Mouse (Mus musculus) heart, embryonic 15.5 days (tissue): ENCODE measurements around the gene Cebpg. TPM values are rescaled to one million over a fixed set of nuclear protein-coding genes. Genes with fewer than 3 reads are reported as not detected.
A peak's percentile ranks its signal among the peaks of the same experiment; 100 is the strongest.

ENCODE experiments used
- ATAC-seq: fragments of 200-750 bp; cut with Nextera tagmentation; replicated peaks from 2 replicates; pipeline ENCODE4 v1.8.0; 2017; ENCODE audit warnings: low read depth, moderate TSS enrichment; ENCODE audit not compliant: insufficient number of reproducible peaks, insufficient read depth, low FRiP score
- H3K27ac ChIP-seq: fragments of 300-500 bp; sonication (generic); 2 replicates; pipeline ENCODE4 v1.5.1; 2015; ENCODE audit warnings: mild to moderate bottlenecking, inconsistent platforms
- H3K27me3 ChIP-seq: fragments of 300-500 bp; sonication (generic); 2 replicates; pipeline ENCODE4 v1.6.1; 2015; ENCODE audit warnings: inconsistent platforms
- H3K36me3 ChIP-seq: fragments of 300-500 bp; sonication (generic); 2 replicates; pipeline ENCODE4 v1.6.1; 2015; ENCODE audit warnings: mild to moderate bottlenecking, inconsistent platforms
- H3K4me1 ChIP-seq: fragments of 300-500 bp; sonication (generic); replicated peaks from 2 replicates; pipeline ENCODE4 v1.6.1; 2015; ENCODE audit warnings: inconsistent platforms
- H3K4me2 ChIP-seq: fragments of 300-500 bp; sonication (generic); 2 replicates; pipeline ENCODE4 v1.6.1; 2015; ENCODE audit warnings: inconsistent platforms, mild to moderate bottlenecking, moderate library complexity
- H3K4me3 ChIP-seq: fragments of 300-500 bp; sonication (generic); 2 replicates; pipeline ENCODE4 v1.5.1; 2015; ENCODE audit warnings: mild to moderate bottlenecking, inconsistent platforms
- H3K9ac ChIP-seq: fragments of 300-500 bp; sonication (generic); 2 replicates; pipeline ENCODE4 v1.6.1; 2015; ENCODE audit warnings: mild to moderate bottlenecking, inconsistent platforms
- H3K9me3 ChIP-seq: fragments of 300-500 bp; sonication (generic); replicated peaks from 2 replicates; pipeline ENCODE4 v1.6.1; 2016; ENCODE audit warnings: inconsistent platforms
- WGBS: fragments of 180-500 bp; shearing (Covaris S2); methylation state at CpG from one replicate; pipeline ENCODE4 v1.1.7; 2015; ENCODE audit warnings: mixed read lengths; 5-methylcytosine and 5-hydroxymethylcytosine counted together
- polyA plus RNA-seq: library from polyadenylated mRNA; unstranded; fragments of >200 nt; fragmentation: Nextera tagmentation; extraction: Ambion mirVana; gene quantifications from 2 replicates; pipeline ENCODE4 v1.2.1, GENCODE M21; 2015

The Cebpg gene
- polyA plus RNA-seq, 1 experiment from 2014 or later: 18.0 TPM

GRCm38 (mm10) chr7:35066640-35067212 is 10.4 kb upstream of the Cebpg start:
- Histone ChIP-seq H3K27ac (no peak overlapping the region), H3K9me3 (no peaks in the 10 kb centered on the region), H3K4me2 (no peak overlapping the region), H3K4me1 (no peaks in the 10 kb centered on the region), H3K9ac (no peak overlapping the region), H3K4me3 (no peak overlapping the region), H3K27me3 (no peaks in the 10 kb centered on the region), H3K36me3 (no peaks in the 10 kb centered on the region)
- 80% methylated on average over 8 of the region's 8 CpGs for WGBS
- no peak for ATAC-seq

GRCm38 (mm10) chr7:35065958-35066357 is 9.6 kb upstream of the Cebpg start:
- WGBS: 69% methylated on average over 3 of the region's 3 CpGs
- ATAC-seq: no peak
- Histone ChIP-seq H3K36me3 (no peaks in the 10 kb centered on the region), H3K27ac (no peak overlapping the region), H3K4me2 (no peak overlapping the region), H3K27me3 (no peaks in the 10 kb centered on the region), H3K4me3 (no peak overlapping the region), H3K9me3 (no peaks in the 10 kb centered on the region), H3K9ac (no peak overlapping the region), H3K4me1 (no peaks in the 10 kb centered on the region)

- no peaks in the 10 kb centered on the region for H3K4me1 ChIP-seq
- H3K9me3 ChIP-seq: no peaks in the 10 kb centered on the region
- no peaks in the 10 kb centered on the region for H3K27me3 ChIP-seq
- H3K36me3 ChIP-seq: no peaks in the 10 kb centered on the region
- no peak overlapping the region for H3K4me3 ChIP-seq
- no peak overlapping the region for H3K9ac ChIP-seq
- no peak overlapping the region for H3K4me2 ChIP-seq
- no peak overlapping the region for H3K27ac ChIP-seq
- WGBS: 70% methylated on average over 14 of the region's 14 CpGs
- no peak for ATAC-seq
Measured at GRCm38 (mm10) chr7:35064286-35065258, 8.2 kb upstream of the Cebpg start.

- Histone ChIP-seq H3K9me3 (no peaks in the 10 kb centered on the region), H3K4me2 (no peak overlapping the region), H3K36me3 (no peaks in the 10 kb centered on the region), H3K4me3 (no peak overlapping the region), H3K4me1 (peaks cover 16% of the 10 kb centered on the region), H3K9ac (no peak overlapping the region), H3K27ac (no peak overlapping the region), H3K27me3 (no peaks in the 10 kb centered on the region)
- ATAC-seq: no peak
- WGBS: 69% methylated on average over 5 of the region's 5 CpGs
Measured at GRCm38 (mm10) chr7:35059467-35059866, 3.1 kb upstream of the Cebpg start.

- H3K36me3 ChIP-seq: no peaks in the 10 kb centered on the region
- H3K4me3 ChIP-seq: no peak overlapping the region
- no peak overlapping the region for H3K27ac ChIP-seq
- no peak for ATAC-seq
- no peaks in the 10 kb centered on the region for H3K27me3 ChIP-seq
- 71% methylated on average over 1 of the region's 1 CpGs for WGBS
- H3K9me3 ChIP-seq: no peaks in the 10 kb centered on the region
- no peak overlapping the region for H3K4me2 ChIP-seq
- H3K9ac ChIP-seq: no peak overlapping the region
- peaks cover 18% of the 10 kb centered on the region for H3K4me1 ChIP-seq
Measured at GRCm38 (mm10) chr7:35058329-35058728, 2.0 kb upstream of the Cebpg start.

- Histone ChIP-seq H3K27ac (no peak overlapping the region), H3K4me3 (no peak overlapping the region), H3K9me3 (no peaks in the 10 kb centered on the region), H3K4me1 (peaks cover 18% of the 10 kb centered on the region), H3K27me3 (no peaks in the 10 kb centered on the region), H3K36me3 (no peaks in the 10 kb centered on the region), H3K4me2 (peak overlapping the region; percentile 83; the same call in 1 of the 2 replicates), H3K9ac (no peak overlapping the region)
- WGBS: 71% methylated on average over 4 of the region's 4 CpGs
- ATAC-seq: no peak
Measured at GRCm38 (mm10) chr7:35057569-35057968, 1.2 kb upstream of the Cebpg start.

GRCm38 (mm10) chr7:35056999-35057398 is 626 bp upstream of the Cebpg start:
- H3K4me1 ChIP-seq: peaks cover 18% of the 10 kb centered on the region
- peak overlapping the region; percentile 42 for H3K9ac ChIP-seq
- H3K27me3 ChIP-seq: no peaks in the 10 kb centered on the region
- H3K4me2 ChIP-seq: peak overlapping the region; percentile 83
- ATAC-seq: no peak
- no peaks in the 10 kb centered on the region for H3K9me3 ChIP-seq
- peak overlapping the region; percentile 98 for H3K4me3 ChIP-seq
- WGBS: 12% methylated on average over 10 of the region's 10 CpGs
- H3K27ac ChIP-seq: peak overlapping the region; percentile 32
- H3K36me3 ChIP-seq: no peaks in the 10 kb centered on the region

- under 1% methylated on average over 76 of the region's 77 CpGs for WGBS
- Histone ChIP-seq H3K9ac (peak overlapping the region; percentile 86), H3K27ac (peak overlapping the region; percentile 86), H3K36me3 (no peaks in the 10 kb centered on the region), H3K4me3 (peak overlapping the region; percentile 98), H3K4me1 (peaks cover 18% of the 10 kb centered on the region), H3K27me3 (no peaks in the 10 kb centered on the region), H3K4me2 (peak overlapping the region; percentile 83), H3K9me3 (no peaks in the 10 kb centered on the region)
- peak; percentile 80 for ATAC-seq
Measured at GRCm38 (mm10) chr7:35055619-35056435, 546 bp downstream of the Cebpg start.

- no peak for ATAC-seq
Measured at GRCm38 (mm10) chr7:35054977-35055618, 1.3 kb downstream of the Cebpg start.

GRCm38 (mm10) chr7:35054286-35054685 is 2.1 kb downstream of the Cebpg start:
- Histone ChIP-seq H3K9ac (no peak overlapping the region), H3K4me1 (peaks cover 18% of the 10 kb centered on the region), H3K36me3 (peaks cover 9% of the 10 kb centered on the region), H3K9me3 (no peaks in the 10 kb centered on the region), H3K27me3 (no peaks in the 10 kb centered on the region), H3K27ac (no peak overlapping the region), H3K4me2 (peak overlapping the region; percentile 83; the same call in 1 of the 2 replicates), H3K4me3 (no peak overlapping the region)
- ATAC-seq: no peak
- WGBS: 80% methylated on average over 1 of the region's 1 CpGs

More at GRCm38 (mm10) chr7:35054977-35055618, 1.3 kb downstream of the Cebpg start:
- Histone ChIP-seq H3K27me3 (no peaks in the 10 kb centered on the region), H3K27ac (peak overlapping the region; percentile 86), H3K36me3 (peaks cover 5% of the 10 kb centered on the region), H3K4me1 (peaks cover 18% of the 10 kb centered on the region), H3K9ac (peak overlapping the region; percentile 86), H3K4me3 (peak overlapping the region; percentile 98), H3K4me2 (peak overlapping the region; percentile 83), H3K9me3 (no peaks in the 10 kb centered on the region)
- 45% methylated on average over 2 of the region's 2 CpGs for WGBS
